Mouse (Mus musculus) heart, adult 2 months (tissue): ENCODE results near the gene Gm3336. TPM values are rescaled to one million over a fixed set of nuclear protein-coding genes. Genes with fewer than 3 reads are reported as not detected.

Experiments
- DNase-seq, 2 experiments: peaks; one replicate each; pipeline ENCODE4 v3.0.0; 2021
- H3K27ac ChIP-seq: fragments of 200-600 bp; 2 replicates; pipeline ENCODE4 v1.8.1; 2022
- H3K27me3 ChIP-seq: fragments of 200-500 bp; 2 replicates; pipeline ENCODE4 v1.6.1; 2012; ENCODE audit warnings: mild to moderate bottlenecking, low read length, inconsistent platforms, mixed read lengths; ENCODE audit not compliant: control insufficient read depth, insufficient read depth
- H3K36me3 ChIP-seq: fragments of 200-500 bp; 2 replicates; pipeline ENCODE4 v1.6.1; 2012; ENCODE audit warnings: low read length, inconsistent platforms; ENCODE audit not compliant: control insufficient read depth, insufficient read depth
- H3K4me1 ChIP-seq: fragments of 200-500 bp; 2 replicates; pipeline ENCODE4 v1.6.1; 2011; ENCODE audit warnings: low read length; ENCODE audit not compliant: control insufficient read depth, insufficient read depth
- H3K4me3 ChIP-seq: fragments of 200-600 bp; 2 replicates; pipeline ENCODE4 v1.8.1; 2022
- H3K79me2 ChIP-seq: fragments of 200-500 bp; replicated peaks from 2 replicates; pipeline ENCODE4 v1.6.1; 2012; ENCODE audit warnings: mild to moderate bottlenecking, inconsistent platforms, low read length, moderate library complexity, mixed read lengths; ENCODE audit not compliant: control insufficient read depth, insufficient read depth
- H3K9ac ChIP-seq: fragments of 200-500 bp; 2 replicates; pipeline ENCODE4 v1.6.1; 2012; ENCODE audit warnings: low read depth, mild to moderate bottlenecking, control low read depth, inconsistent platforms, low read length, mixed read lengths
- CTCF ChIP-seq: fragments of 200-600 bp; IDR thresholded peaks from 2 replicates; pipeline ENCODE4 v1.8.1; 2022; ENCODE audit warnings: antibody characterized with exemption, mild to moderate bottlenecking, moderate library complexity
- EP300 ChIP-seq: fragments of 200-500 bp; IDR thresholded peaks from 2 replicates; pipeline ENCODE4 v1.6.1; 2011; ENCODE audit warnings: low read depth, low read length, control low read depth; ENCODE audit not compliant: insufficient read depth
- POLR2A ChIP-seq: fragments of 200-500 bp; IDR thresholded peaks from 2 replicates; pipeline ENCODE4 v1.6.1; 2011; ENCODE audit warnings: mild to moderate bottlenecking, low read depth, low read length, control low read depth; ENCODE audit not compliant: insufficient read depth
- WGBS: fragments of 180-500 bp; shearing (Covaris S2); methylation state at CpG from one replicate; pipeline ENCODE4 v1.1.7; 2018; 5-methylcytosine and 5-hydroxymethylcytosine counted together
- intact Hi-C: fragments of 180-260 bp; cut with DNase I; formaldehyde crosslinking; loops from one replicate; pipeline ENCODE4 v1.15.1; 2025
- polyA plus RNA-seq: library from polyadenylated mRNA; depleted of rRNA; stranded (reverse); fragments of >200 nt; gene quantifications from 2 replicates; pipeline ENCODE4 v1.2.3, GENCODE M21; 2012; rRNA removed
- total RNA-seq, 2 experiments: library from RNA; stranded (reverse); gene quantifications; 2 replicates each; pipeline ENCODE4 v1.2.3; 2021

Gm3336 gene
- total and polyA plus RNA-seq, 3 experiments, result not detected

DNA sequence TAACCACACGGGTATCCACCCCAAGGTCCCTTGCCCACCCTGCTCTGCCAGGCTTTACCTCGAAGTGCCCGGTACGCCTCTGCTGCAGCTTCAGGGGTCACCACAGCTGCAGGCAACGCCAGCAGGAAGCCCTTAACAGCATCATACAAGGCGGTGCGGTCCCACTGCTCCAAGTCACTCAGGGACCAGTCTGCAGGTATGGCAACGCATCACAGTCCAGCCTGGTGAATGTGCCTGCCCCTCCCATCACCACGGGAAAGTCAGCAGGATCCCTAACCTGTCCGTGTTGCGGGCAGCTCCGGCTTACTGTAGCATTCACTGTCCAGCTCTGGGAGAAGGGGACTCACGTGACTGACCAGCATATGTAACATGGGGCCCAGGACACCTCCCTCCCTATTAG is 53.7 kb downstream of the Gm3336 start:
- no peaks in the 10 kb centered on the region for H3K27me3 ChIP-seq
- no peaks in the 10 kb centered on the region; the same call in none of the 2 replicates for H3K79me2 ChIP-seq
- intact Hi-C loops, result loop anchor here (10.0 kb wide), 1 partner anchor 247 kb away; the partner anchor contains the start of genes Fkbp8 and Kxd1
- H3K9ac ChIP-seq, result no peak overlapping the region
- 96% methylated on average over 13 of the region's 13 CpGs for WGBS
- H3K27ac ChIP-seq, result no peak overlapping the region
- no peak for DNase-seq
- no peaks in the 10 kb centered on the region for H3K36me3 ChIP-seq
- TF ChIP-seq POLR2A (no peak), EP300 (no peak), CTCF (no peak)
- H3K4me3 ChIP-seq, result no peak overlapping the region
- H3K4me1 ChIP-seq, result peaks cover 8% of the 10 kb centered on the region

Other genes with a start within 250 kb of the Gm3336 start
- gene Klhl26, start 241.6 kb upstream of the Gm3336 start, total RNA-seq, result 1 to 10 TPM; 8.1 to 8.6 TPM
- gene Klhl26, start 241.6 kb upstream of the Gm3336 start, polyA plus RNA-seq, result 18.8 and 21.2 TPM in 2 replicates
- not detected for gene Tmem59l, start 231.2 kb upstream of the Gm3336 start, total RNA-seq
- gene Tmem59l, start 231.2 kb upstream of the Gm3336 start, polyA plus RNA-seq, result 0.21 and 0.53 TPM in 2 replicates
- gene Crlf1, start 225.4 kb upstream of the Gm3336 start, total RNA-seq, result under 1 TPM; 0.68 to 0.89 TPM
- gene Crlf1, start 225.4 kb upstream of the Gm3336 start, polyA plus RNA-seq, result 0.38 and 2.3 TPM in 2 replicates
- gene Rex1bd, start 211.8 kb upstream of the Gm3336 start, total RNA-seq, result 100 to 1,000 TPM; 111 to 118 TPM
- 129 and 145 TPM in 2 replicates for gene Rex1bd, start 211.8 kb upstream of the Gm3336 start, polyA plus RNA-seq
- 1,000 to 10,000 TPM; 1,480 to 1,595 TPM for gene Uba52, start 207.7 kb upstream of the Gm3336 start, total RNA-seq
- gene Uba52, start 207.7 kb upstream of the Gm3336 start, polyA plus RNA-seq, result 439 and 626 TPM in 2 replicates
- gene Fkbp8, start 190.8 kb upstream of the Gm3336 start, total RNA-seq, result 100 to 1,000 TPM; 116 to 135 TPM
- 179 and 201 TPM in 2 replicates for gene Fkbp8, start 190.8 kb upstream of the Gm3336 start, polyA plus RNA-seq
- gene Kxd1, start 190.6 kb upstream of the Gm3336 start, total RNA-seq, result 10 to 100 TPM; 80.4 to 99.4 TPM
- gene Kxd1, start 190.6 kb upstream of the Gm3336 start, polyA plus RNA-seq, result 111 and 121 TPM in 2 replicates
- gene Ell, start 179.1 kb upstream of the Gm3336 start, total RNA-seq, result 10 to 100 TPM in 1 of 2 experiments, 1 to 10 TPM in 1; 9.6 to 12.0 TPM
- 12.7 and 13.8 TPM in 2 replicates for gene Ell, start 179.1 kb upstream of the Gm3336 start, polyA plus RNA-seq
- 10 to 100 TPM; 26.7 to 28.3 TPM for gene Isyna1, start 124.2 kb upstream of the Gm3336 start, total RNA-seq
- gene Isyna1, start 124.2 kb upstream of the Gm3336 start, polyA plus RNA-seq, result 40.3 and 41.6 TPM in 2 replicates
- gene Ssbp4, start 109.7 kb upstream of the Gm3336 start, total RNA-seq, result 10 to 100 TPM; 34.6 to 35.8 TPM
- 45.6 and 72.8 TPM in 2 replicates for gene Ssbp4, start 109.7 kb upstream of the Gm3336 start, polyA plus RNA-seq
- gene Lrrc25, start 102.4 kb upstream of the Gm3336 start, total RNA-seq, result 1 to 10 TPM; 1.6 to 1.8 TPM
- gene Lrrc25, start 102.4 kb upstream of the Gm3336 start, polyA plus RNA-seq, result 3.6 and 4.5 TPM in 2 replicates
- gene Gdf15, start 86.1 kb upstream of the Gm3336 start, total RNA-seq, result 1 to 10 TPM; 1.1 to 2.0 TPM
- 0.38 and 3.8 TPM in 2 replicates for gene Gdf15, start 86.1 kb upstream of the Gm3336 start, polyA plus RNA-seq
- gene Pgpep1, start 58.2 kb upstream of the Gm3336 start, total RNA-seq, result 10 to 100 TPM; 39.7 to 48.4 TPM
- gene Pgpep1, start 58.2 kb upstream of the Gm3336 start, polyA plus RNA-seq, result 35.5 and 44.8 TPM in 2 replicates
- gene Lsm4, start 45.3 kb upstream of the Gm3336 start, total RNA-seq, result 10 to 100 TPM; 56.9 to 64.2 TPM
- 54.1 and 68.3 TPM in 2 replicates for gene Lsm4, start 45.3 kb upstream of the Gm3336 start, polyA plus RNA-seq
- gene Jund, start 19.6 kb upstream of the Gm3336 start, total RNA-seq, result 100 to 1,000 TPM; 123 to 127 TPM
- gene Jund, start 19.6 kb upstream of the Gm3336 start, polyA plus RNA-seq, result 66.2 and 109 TPM in 2 replicates
- not detected for gene Iqcn, start 15.1 kb upstream of the Gm3336 start, total RNA-seq
- 0.06 and 0.12 TPM in 2 replicates for gene Iqcn, start 15.1 kb upstream of the Gm3336 start, polyA plus RNA-seq
- gene Pde4c, start 5.2 kb downstream of the Gm3336 start, total RNA-seq, result 1 to 10 TPM; 2.3 to 2.7 TPM
- gene Pde4c, start 5.2 kb downstream of the Gm3336 start, polyA plus RNA-seq, result 10.8 and 11.0 TPM in 2 replicates
- gene Rab3a, start 36.1 kb downstream of the Gm3336 start, total RNA-seq, result 10 to 100 TPM; 46.5 to 48.0 TPM
- 89.1 and 117 TPM in 2 replicates for gene Rab3a, start 36.1 kb downstream of the Gm3336 start, polyA plus RNA-seq
- gene Mpv17l2, start 42.4 kb downstream of the Gm3336 start, total RNA-seq, result 10 to 100 TPM; 21.7 to 29.1 TPM
- 30.0 and 32.2 TPM in 2 replicates for gene Mpv17l2, start 42.4 kb downstream of the Gm3336 start, polyA plus RNA-seq
- gene Pik3r2, start 58.2 kb downstream of the Gm3336 start, total RNA-seq, result 10 to 100 TPM; 22.0 to 22.4 TPM
- gene Pik3r2, start 58.2 kb downstream of the Gm3336 start, polyA plus RNA-seq, result 34.3 and 45.5 TPM in 2 replicates
- 1 to 10 TPM; 6.0 to 7.4 TPM for gene Mast3, start 86.5 kb downstream of the Gm3336 start, total RNA-seq
- gene Mast3, start 86.5 kb downstream of the Gm3336 start, polyA plus RNA-seq, result 12.7 and 13.9 TPM in 2 replicates
- not detected for gene Il12rb1, start 89.9 kb downstream of the Gm3336 start, total RNA-seq
- gene Il12rb1, start 89.9 kb downstream of the Gm3336 start, polyA plus RNA-seq, result 0.15 and 0.16 TPM in 2 replicates
- gene Arrdc2, start 121.2 kb downstream of the Gm3336 start, total RNA-seq, result 10 to 100 TPM in 1 of 2 experiments, 1 to 10 TPM in 1; 8.9 to 18.6 TPM
- gene Arrdc2, start 121.2 kb downstream of the Gm3336 start, polyA plus RNA-seq, result 15.2 and 36.2 TPM in 2 replicates
- gene Kcnn1, start 144.7 kb downstream of the Gm3336 start, total RNA-seq, result 10 to 100 TPM; 12.6 to 14.7 TPM
- gene Kcnn1, start 144.7 kb downstream of the Gm3336 start, polyA plus RNA-seq, result 21.5 and 29.0 TPM in 2 replicates
- 10 to 100 TPM; 44.6 to 49.1 TPM for gene Ccdc124, start 155.4 kb downstream of the Gm3336 start, total RNA-seq
- gene Ccdc124, start 155.4 kb downstream of the Gm3336 start, polyA plus RNA-seq, result 26.8 and 40.7 TPM in 2 replicates
- gene Slc5a5, start 174.2 kb downstream of the Gm3336 start, total RNA-seq, result not detected
- gene Slc5a5, start 174.2 kb downstream of the Gm3336 start, polyA plus RNA-seq, result 0.18 TPM in 2 replicates
- gene Rpl18a, start 178.9 kb downstream of the Gm3336 start, total RNA-seq, result 1,000 to 10,000 TPM in 1 of 2 experiments, 100 to 1,000 TPM in 1; 909 to 1,075 TPM
- gene Rpl18a, start 178.9 kb downstream of the Gm3336 start, polyA plus RNA-seq, result 1,802 and 2,387 TPM in 2 replicates
- gene Map1s, start 187.4 kb downstream of the Gm3336 start, total RNA-seq, result 10 to 100 TPM; 17.8 to 21.3 TPM
- gene Map1s, start 187.4 kb downstream of the Gm3336 start, polyA plus RNA-seq, result 12.0 and 20.2 TPM in 2 replicates